Comparison of ENCODE assay signal across 29 mouse cellular contexts in genomic region chr5:139506207-139506606, GRCm38 (mm10). TPM values are rescaled to one million over a fixed set of nuclear protein-coding genes. Genes with fewer than 3 reads are reported as not detected.
DNase-seq lines count a peak whose midpoint lies in the region; ATAC-seq lines count a peak whose summit lies in the region.
"Had no signal": no experiment of that assay in that cellular context is flagged by ENCODE, and none has a peak within 500 bp of the region (broad histone marks: within the 10 kb centered on the region; RNA-seq: fewer than 3 reads in every experiment).

No protein-coding gene starts in this region.

- no peak overlapping the region for H3K27ac ChIP-seq in liver, embryonic 12.5 days
- H3K27ac ChIP-seq: embryonic facial prominence, embryonic 12.5 days; forebrain, embryonic 13.5 days; gastrocnemius, adult 2 months; heart, embryonic 15.5 days; hindbrain, embryonic 13.5 days; limb, embryonic 12.5 days; liver, embryonic 13.5 days; midbrain, embryonic 13.5 days had no signal

- no peak overlapping the region for H3K9ac ChIP-seq in liver, embryonic 12.5 days
- H3K9ac ChIP-seq: embryonic facial prominence, embryonic 12.5 days; forebrain, embryonic 13.5 days; heart, embryonic 15.5 days; hindbrain, embryonic 13.5 days; limb, embryonic 12.5 days; liver, embryonic 13.5 days; midbrain, embryonic 13.5 days had no signal

- no peak overlapping the region for H3K4me3 ChIP-seq in liver, embryonic 12.5 days
- H3K4me3 ChIP-seq: embryonic facial prominence, embryonic 12.5 days; erythroblast, embryonic 14.5 days; forebrain, embryonic 13.5 days; gastrocnemius, adult 2 months; heart, embryonic 15.5 days; hindbrain, embryonic 13.5 days; limb, embryonic 12.5 days; liver, embryonic 13.5 days; midbrain, embryonic 13.5 days had no signal

- ATAC-seq in liver, embryonic 12.5 days, result no peak
- ATAC-seq: forebrain, embryonic 13.5 days had no signal

- DNase-seq in liver, result peak; percentile 44
- DNase-seq in CD4-positive helper T cell, adult 2 months (ENCODE audit: low read depth, low spot score), result peak; percentile 15
- DNase-seq in MEL-GATA-1-ER (ENCODE audit: extremely low read depth, low read depth), result peak; percentile 77
- DNase-seq in retina, postnatal 1 day, result peak; percentile 29
- DNase-seq in right cerebral cortex, adult 2 months (ENCODE audit: low spot score in 2 of 2), result no peak
- no peak for DNase-seq in cerebellum, adult 18-20 months
- no peak for DNase-seq in lung, postnatal 25 days (ENCODE audit: low spot score)
- DNase-seq: adrenal gland, postnatal 14 days; cerebellum, adult 9-10 months; gastrocnemius, adult 2 months; heart, postnatal 36 days; kidney, adult 8-10 months; kidney, postnatal 10 days; liver, embryonic 13.5 days; lung, adult 2 months; lung, postnatal 14 days; thymus, postnatal 14 days had no signal

- H3K9me3 ChIP-seq in liver, embryonic 12.5 days (replicated peaks), result no peaks in the 10 kb centered on the region
- H3K9me3 ChIP-seq: embryonic facial prominence, embryonic 12.5 days; forebrain, embryonic 13.5 days; heart, embryonic 15.5 days; hindbrain, embryonic 13.5 days; limb, embryonic 12.5 days; liver, embryonic 13.5 days; midbrain, embryonic 13.5 days had no signal

- H3K27me3 ChIP-seq in liver, embryonic 12.5 days (replicated peaks), result peaks cover 62% of the 10 kb centered on the region

- peaks cover 4% of the 10 kb centered on the region; the same call in 1 of the 2 replicates for H3K4me1 ChIP-seq in liver, embryonic 12.5 days
- H3K4me1 ChIP-seq: embryonic facial prominence, embryonic 12.5 days; forebrain, embryonic 13.5 days; heart, embryonic 15.5 days; hindbrain, embryonic 13.5 days; liver, embryonic 13.5 days; midbrain, embryonic 13.5 days had no signal

- H3K36me3 ChIP-seq in liver, embryonic 12.5 days, result no peaks in the 10 kb centered on the region
- H3K36me3 ChIP-seq: embryonic facial prominence, embryonic 12.5 days; heart, embryonic 15.5 days; hindbrain, embryonic 13.5 days; limb, embryonic 12.5 days; liver, embryonic 13.5 days; midbrain, embryonic 13.5 days had no signal

- 11% methylated on average over 5 of the region's 5 CpGs for WGBS in liver, embryonic 12.5 days (ENCODE audit: insufficient replicate concordance)

- no peak overlapping the region for H3K4me2 ChIP-seq in liver, embryonic 12.5 days
- H3K4me2 ChIP-seq: embryonic facial prominence, embryonic 12.5 days; forebrain, embryonic 13.5 days; heart, embryonic 15.5 days; hindbrain, embryonic 13.5 days; limb, embryonic 12.5 days; liver, embryonic 13.5 days; midbrain, embryonic 13.5 days had no signal

RNA-seq across cellular contexts. Expression of gene Zfand2a, which starts 21.9 kb away (rescaled TPM):
- 3.4 and 3.7 TPM in 2 replicates for polyA plus RNA-seq in liver, embryonic 12.5 days (2016; fragmentation: Nextera tagmentation; extraction: Ambion mirVana)

RNA-seq across cellular contexts. Expression of gene Uncx, which starts 37.1 kb away (rescaled TPM):
- not detected in 2 replicates for polyA plus RNA-seq in liver, embryonic 12.5 days (2016; fragmentation: Nextera tagmentation; extraction: Ambion mirVana)
- polyA plus RNA-seq: C2C12; erythroblast, embryonic 14.5 days; gonadal fat pad, adult 2 months; heart, embryonic 15.5 days; intestine, embryonic 14.5 days; liver, embryonic 13.5 days; lung, adult 2 months; stomach, embryonic 16.5 days had no signal

RNA-seq across cellular contexts. Expression of gene 3110082I17Rik, which starts 45.9 kb away (rescaled TPM):
- polyA plus RNA-seq in liver, embryonic 12.5 days (2016; fragmentation: Nextera tagmentation; extraction: Ambion mirVana), result 30.6 and 33.5 TPM in 2 replicates

Comparison
In these comparisons a context has a peak if more than half of its experiments do, and no peak if none do; other contexts are left out.
1. DNase-seq: peak in liver (single experiment), CD4-positive helper T cell, adult 2 months (single experiment), MEL-GATA-1-ER (single experiment) and retina, postnatal 1 day (single experiment); none in right cerebral cortex, adult 2 months (0 of 2), cerebellum, adult 18-20 months (0 of 2) and lung, postnatal 25 days (single experiment).